9 mouse cellular contexts compared by ENCODE assay signal in the genomic region with DNA sequence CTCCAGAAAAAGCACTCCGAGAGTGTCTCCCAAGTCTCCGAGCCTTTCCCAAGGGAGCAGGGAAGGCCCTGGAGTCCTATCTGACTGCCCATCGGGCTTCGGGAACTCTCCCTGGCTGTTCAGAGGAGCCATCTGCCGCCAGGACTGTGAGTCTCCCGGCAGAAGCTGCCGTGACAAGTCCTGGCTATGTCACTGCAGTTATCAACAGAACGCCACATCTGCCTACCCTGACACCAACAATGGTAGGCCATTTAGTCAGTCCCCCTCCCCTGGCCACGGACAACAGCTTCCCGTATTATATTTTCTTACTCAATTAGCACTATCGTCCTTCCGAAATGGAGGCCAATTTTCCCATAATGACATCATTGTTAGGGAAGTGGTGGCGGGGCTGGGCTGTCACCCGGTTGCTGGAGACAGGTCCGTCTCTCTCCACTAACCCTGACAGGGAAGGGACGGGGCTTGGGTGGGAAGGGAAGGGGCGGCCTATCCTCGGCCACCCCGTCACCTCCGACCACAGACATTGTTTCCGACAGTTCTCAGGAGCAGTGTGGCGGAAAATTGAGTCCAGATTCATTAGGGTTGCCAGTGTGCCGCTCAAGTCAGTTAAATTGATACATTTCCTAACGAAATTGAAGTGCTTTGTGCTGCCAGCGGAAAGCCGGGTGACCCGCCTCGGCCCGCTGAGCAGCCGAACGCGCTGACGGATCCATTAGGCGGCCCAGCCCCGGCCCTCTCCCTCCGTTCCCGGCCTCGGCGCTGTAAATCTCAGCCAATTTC. TPM values are rescaled to one million over a fixed set of nuclear protein-coding genes. Genes with fewer than 3 reads are reported as not detected.
DNase-seq lines count a peak whose midpoint lies in the region; ATAC-seq and TF ChIP-seq lines count a peak whose summit lies in the region.
"Had no signal": no experiment of that assay in that cellular context is flagged by ENCODE, and none has a peak within 500 bp of the region (broad histone marks: within the 10 kb centered on the region; RNA-seq: fewer than 3 reads in every experiment).

No protein-coding gene starts in this region.

- H3K9ac ChIP-seq in lung, embryonic 16.5 days (ENCODE audit: low read length): no peak overlapping the region
- no peak overlapping the region for H3K9ac ChIP-seq in forebrain, embryonic 11.5 days (ENCODE audit: low read length)
- no peak overlapping the region; the same call in 1 of the 2 replicates for H3K9ac ChIP-seq in hindbrain, postnatal 0 days (replicated peaks; ENCODE audit: low read length)

- TF ChIP-seq CTCF in hindbrain, postnatal 0 days (IDR thresholded peaks at IDR 0.05; ENCODE audit: low read depth): no peak; the same call in 1 of the 2 replicates
- TF ChIP-seq CTCF in thymus, adult 2 months (IDR thresholded peaks at IDR 0.05; ENCODE audit: borderline replicate concordance, control insufficient read depth, extremely low read depth, insufficient read depth, low read length, poor library complexity): no peak

- H3K36me3 ChIP-seq in lung, embryonic 16.5 days (ENCODE audit: control insufficient read depth, insufficient read depth, low read length): no peaks in the 10 kb centered on the region
- H3K36me3 ChIP-seq in forebrain, embryonic 11.5 days (ENCODE audit: control insufficient read depth, insufficient read depth, low read length): no peaks in the 10 kb centered on the region
- no peaks in the 10 kb centered on the region for H3K36me3 ChIP-seq in hindbrain, postnatal 0 days (ENCODE audit: insufficient read depth, low read length)
- H3K36me3 ChIP-seq in thymus, adult 2 months (ENCODE audit: control insufficient read depth, insufficient read depth, low read length): no peaks in the 10 kb centered on the region

- peaks cover 71% of the 10 kb centered on the region for H3K27me3 ChIP-seq in lung, embryonic 16.5 days (ENCODE audit: control insufficient read depth, insufficient read depth, low read depth, low read length)
- H3K27me3 ChIP-seq in forebrain, embryonic 11.5 days (ENCODE audit: control insufficient read depth, insufficient read depth, low read length): peaks cover 55% of the 10 kb centered on the region
- H3K27me3 ChIP-seq in hindbrain, postnatal 0 days (ENCODE audit: insufficient read depth, low read length): peaks cover 9% of the 10 kb centered on the region
- peaks cover 12% of the 10 kb centered on the region for H3K27me3 ChIP-seq in thymus, adult 2 months (ENCODE audit: control insufficient read depth, insufficient read depth, low read length)

- no peak for ATAC-seq in lung, embryonic 16.5 days (ENCODE audit: low read depth)
- peak; percentile 69 for ATAC-seq in forebrain, embryonic 11.5 days (replicated peaks; ENCODE audit: low FRiP score)
- ATAC-seq in hindbrain, postnatal 0 days: peak; percentile 76
- no peak for ATAC-seq in monocyte, adult 5-6 weeks (replicated peaks; ENCODE audit: insufficient number of reproducible peaks, low FRiP score, low TSS enrichment, poor library complexity, severe bottlenecking)

- DNase-seq in lung, postnatal 36 days: no peak
- peak; percentile 70 for DNase-seq in forebrain, embryonic 11.5 days (ENCODE audit: low spot score)
- peak; percentile 66 for DNase-seq in hindbrain, postnatal 0 days (ENCODE audit: low spot score)
- DNase-seq in retina, embryonic 14.5 days (ENCODE audit: low spot score): peak; percentile 91
- DNase-seq in thymus, adult 2 months: no peak
- DNase-seq in spleen, postnatal 36 days (ENCODE audit: low spot score in 2 of 2): no peak

- peak overlapping the region; percentile 17; the same call in 1 of the 2 replicates for H3K4me3 ChIP-seq in lung, embryonic 16.5 days (ENCODE audit: low read length)
- 0 out of 2 replicates have a peak overlapping the region, but pooled peaks have one; percentile 2 for H3K4me3 ChIP-seq in forebrain, embryonic 11.5 days (ENCODE audit: low read depth, low read length)
- H3K4me3 ChIP-seq in hindbrain, postnatal 0 days (ENCODE audit: low read length): peak overlapping the region; percentile 7; the same call in 1 of the 2 replicates
- no peak overlapping the region for H3K4me3 ChIP-seq in thymus, adult 2 months (ENCODE audit: control insufficient read depth, insufficient read depth, low read length)

- WGBS in lung, embryonic 16.5 days: 5% methylated on average over 39 of the region's 39 CpGs
- 3% methylated on average over 39 of the region's 39 CpGs for WGBS in forebrain, embryonic 11.5 days
- WGBS in hindbrain, postnatal 0 days: 5% methylated on average over 39 of the region's 39 CpGs
- 11% methylated on average over 39 of the region's 39 CpGs for WGBS in thymus, adult 2 months

- no peak overlapping the region for H3K27ac ChIP-seq in lung, embryonic 16.5 days (ENCODE audit: low read length)
- H3K27ac ChIP-seq in forebrain, embryonic 11.5 days (ENCODE audit: low read depth, low read length): peak overlapping the region; percentile 8; the same call in 1 of the 2 replicates
- H3K27ac ChIP-seq in hindbrain, postnatal 0 days: peak overlapping the region; percentile 64
- no peak overlapping the region for H3K27ac ChIP-seq in thymus, adult 2 months (ENCODE audit: control insufficient read depth, insufficient read depth, low read length)

- no peak for TF ChIP-seq POLR2A in thymus, adult 2 months (IDR thresholded peaks at IDR 0.05; ENCODE audit: control insufficient read depth, extremely low read depth, insufficient read depth, low read length, poor library complexity)

- H3K4me2 ChIP-seq in lung, embryonic 16.5 days (ENCODE audit: low read depth, low read length): peak overlapping the region; percentile 14; the same call in 1 of the 2 replicates
- H3K4me2 ChIP-seq in forebrain, embryonic 11.5 days (ENCODE audit: low read depth, low read length, severe bottlenecking): peak overlapping the region; percentile 26; the same call in 1 of the 2 replicates
- peak overlapping the region; percentile 44 for H3K4me2 ChIP-seq in hindbrain, postnatal 0 days (ENCODE audit: low read depth, low read length)

- H3K9me3 ChIP-seq in lung, embryonic 16.5 days (ENCODE audit: control insufficient read depth, low read length): no peaks in the 10 kb centered on the region
- H3K9me3 ChIP-seq in forebrain, embryonic 11.5 days (ENCODE audit: control insufficient read depth, low read length): peaks cover 3% of the 10 kb centered on the region; the same call in 1 of the 2 replicates
- H3K9me3 ChIP-seq in hindbrain, postnatal 0 days (ENCODE audit: low read length): no peaks in the 10 kb centered on the region

- no peaks in the 10 kb centered on the region for H3K4me1 ChIP-seq in lung, embryonic 16.5 days (replicated peaks; ENCODE audit: control insufficient read depth, insufficient read depth, low read length)
- peaks cover 11% of the 10 kb centered on the region; the same call in 1 of the 2 replicates for H3K4me1 ChIP-seq in forebrain, embryonic 11.5 days (replicated peaks; ENCODE audit: control insufficient read depth, insufficient read depth, low read length)
- H3K4me1 ChIP-seq in hindbrain, postnatal 0 days (ENCODE audit: insufficient read depth, low read length): 0 out of 2 replicates have a peak, but pooled peaks cover 6% of the 10 kb centered on the region
- no peaks in the 10 kb centered on the region for H3K4me1 ChIP-seq in thymus, adult 2 months (replicated peaks; ENCODE audit: control insufficient read depth, insufficient read depth, low read length)

RNA-seq across cellular contexts. Expression of a gene that starts 41.9 kb away (rescaled TPM):
- polyA plus RNA-seq in lung, embryonic 16.5 days (2015; fragmentation: Nextera tagmentation; extraction: Ambion mirVana): 0.08 TPM in 1 of 2 replicates, not detected in the other
- 27.3 and 28.2 TPM in 2 replicates for polyA plus RNA-seq in forebrain, embryonic 11.5 days (2014; fragmentation: Nextera tagmentation; extraction: Ambion mirVana)
- total RNA-seq in hindbrain, postnatal 0 days (2014; rRNA removed): 31.3 and 47.0 TPM in 2 replicates
- 30.6 and 34.6 TPM in 2 replicates for polyA plus RNA-seq in hindbrain, postnatal 0 days (2015; fragmentation: Nextera tagmentation; extraction: Ambion mirVana)
- 0.24 and 0.26 TPM in 2 replicates for polyA plus RNA-seq in thymus, adult 2 months (2012; rRNA removed)
- not detected in 3 replicates for total RNA-seq in monocyte, adult 5-6 weeks (2017)
- total RNA-seq: neutrophil, adult 5-6 weeks had no signal

Comparison
In these comparisons a context has a peak if more than half of its experiments do, and no peak if none do; other contexts are left out.
1. ATAC-seq: peak in forebrain, embryonic 11.5 days (single experiment) and hindbrain, postnatal 0 days (single experiment); none in lung, embryonic 16.5 days (single experiment) and monocyte, adult 5-6 weeks (single experiment).
2. H3K27ac ChIP-seq: peak in forebrain, embryonic 11.5 days (single experiment) and hindbrain, postnatal 0 days (single experiment); none in lung, embryonic 16.5 days (single experiment) and thymus, adult 2 months (single experiment).
3. DNase-seq: peak in forebrain, embryonic 11.5 days (single experiment), hindbrain, postnatal 0 days (single experiment) and retina, embryonic 14.5 days (single experiment); none in lung, postnatal 36 days (single experiment), thymus, adult 2 months (single experiment) and spleen, postnatal 36 days (0 of 2).
4. RNA of a gene that starts 41.9 kb away (polyA plus RNA-seq): 30.6 to 34.6 TPM in hindbrain, postnatal 0 days and 27.3 to 28.2 TPM in forebrain, embryonic 11.5 days; 0.24 to 0.26 TPM in thymus, adult 2 months and 0.08 TPM in lung, embryonic 16.5 days; every median in the first group is over 10 times any median in the second.
5. Peak in every context shown above with its lines, with median percentiles within 50 percentile points of each other: H3K4me2 ChIP-seq.